14 mouse cellular contexts compared by ENCODE assay signal in genomic region chr2:68321230-68321629, GRCm38 (mm10).
DNase-seq lines count a peak whose midpoint lies in the region; ATAC-seq and TF ChIP-seq lines count a peak whose summit lies in the region.
"Had no signal": no experiment of that assay in that cellular context is flagged by ENCODE, and none has a peak within 500 bp of the region (broad histone marks: within the 10 kb centered on the region; RNA-seq: fewer than 3 reads in every experiment).

No protein-coding gene starts in this region.

- TF ChIP-seq CTCF in midbrain, postnatal 0 days (IDR thresholded peaks at IDR 0.05) = no peak

- H3K27me3 ChIP-seq in heart, embryonic 16.5 days (ENCODE audit: control insufficient read depth, insufficient read depth, low read length) = no peaks in the 10 kb centered on the region
- H3K27me3 ChIP-seq in forebrain, embryonic 15.5 days = no peaks in the 10 kb centered on the region
- no peaks in the 10 kb centered on the region for H3K27me3 ChIP-seq in hindbrain, embryonic 15.5 days
- H3K27me3 ChIP-seq in midbrain, postnatal 0 days (ENCODE audit: insufficient read depth, low read length) = no peaks in the 10 kb centered on the region
- H3K27me3 ChIP-seq: embryonic facial prominence, embryonic 12.5 days; lung, embryonic 15.5 days; megakaryocyte, embryonic 14.5 days; neural tube, embryonic 12.5 days had no signal

- H3K36me3 ChIP-seq in heart, embryonic 16.5 days (ENCODE audit: control insufficient read depth, insufficient read depth) = no peaks in the 10 kb centered on the region; the same call in 1 of the 2 replicates
- H3K36me3 ChIP-seq in forebrain, embryonic 15.5 days = no peaks in the 10 kb centered on the region
- H3K36me3 ChIP-seq in hindbrain, embryonic 15.5 days = no peaks in the 10 kb centered on the region
- no peaks in the 10 kb centered on the region for H3K36me3 ChIP-seq in midbrain, postnatal 0 days (ENCODE audit: insufficient read depth, low read length)
- H3K36me3 ChIP-seq: embryonic facial prominence, embryonic 12.5 days; lung, embryonic 15.5 days; neural tube, embryonic 12.5 days had no signal

- no peak overlapping the region for H3K4me2 ChIP-seq in heart, embryonic 16.5 days (ENCODE audit: low read depth, low read length)
- H3K4me2 ChIP-seq in forebrain, embryonic 15.5 days (replicated peaks) = no peak overlapping the region
- H3K4me2 ChIP-seq in hindbrain, embryonic 15.5 days = peak overlapping the region; percentile 38
- no peak overlapping the region for H3K4me2 ChIP-seq in midbrain, postnatal 0 days (ENCODE audit: low read depth, low read length, poor library complexity, severe bottlenecking)
- H3K4me2 ChIP-seq: embryonic facial prominence, embryonic 12.5 days; lung, embryonic 15.5 days had no signal

- WGBS in heart, embryonic 16.5 days = 83% methylated on average over 5 of the region's 5 CpGs
- 52% methylated on average over 5 of the region's 5 CpGs for WGBS in forebrain, embryonic 15.5 days
- 60% methylated on average over 5 of the region's 5 CpGs for WGBS in hindbrain, embryonic 15.5 days
- 70% methylated on average over 5 of the region's 5 CpGs for WGBS in midbrain, postnatal 0 days

- no peak for ATAC-seq in heart, embryonic 16.5 days (replicated peaks; ENCODE audit: extremely low read depth, insufficient read depth, low FRiP score)
- ATAC-seq in forebrain, embryonic 15.5 days (replicated peaks) = peak; percentile 24; the same call in 1 of the 2 replicates
- ATAC-seq in hindbrain, embryonic 15.5 days (ENCODE audit: low FRiP score, low read depth) = peak; percentile 14; the same call in 1 of the 2 replicates
- ATAC-seq in midbrain, postnatal 0 days (ENCODE audit: low FRiP score) = no peak

- no peak for DNase-seq in heart, adult 9 months (ENCODE audit: low spot score in 2 of 2)
- no peak for DNase-seq in midbrain, postnatal 0 days (ENCODE audit: low spot score)
- no peak for DNase-seq in spleen, postnatal 4 days (ENCODE audit: low spot score in 2 of 2)
- no peak for DNase-seq in lung, adult 18-20 months
- DNase-seq: gastrocnemius, postnatal 25 days; right cerebral cortex, postnatal 14 days; thymus, adult 18-20 months had no signal

- H3K27ac ChIP-seq in heart, embryonic 16.5 days (ENCODE audit: low read length) = 0 out of 2 replicates have a peak overlapping the region, but pooled peaks have one; percentile 7
- peak overlapping the region; percentile 55 for H3K27ac ChIP-seq in forebrain, embryonic 15.5 days (replicated peaks)
- H3K27ac ChIP-seq in hindbrain, embryonic 15.5 days (replicated peaks) = peak overlapping the region; percentile 31
- peak overlapping the region; percentile 47; the same call in 1 of the 2 replicates for H3K27ac ChIP-seq in midbrain, postnatal 0 days (ENCODE audit: low read depth, low read length)
- H3K27ac ChIP-seq: embryonic facial prominence, embryonic 12.5 days; lung, embryonic 15.5 days; neural tube, embryonic 12.5 days had no signal

- H3K4me3 ChIP-seq in heart, embryonic 16.5 days (ENCODE audit: low read length) = no peak overlapping the region
- H3K4me3 ChIP-seq in forebrain, embryonic 15.5 days = no peak overlapping the region
- H3K4me3 ChIP-seq in hindbrain, embryonic 15.5 days = no peak overlapping the region
- no peak overlapping the region for H3K4me3 ChIP-seq in midbrain, postnatal 0 days (ENCODE audit: low read depth, low read length)
- H3K4me3 ChIP-seq: embryonic facial prominence, embryonic 12.5 days; lung, embryonic 15.5 days; megakaryocyte, embryonic 14.5 days; neural tube, embryonic 12.5 days had no signal

- H3K9ac ChIP-seq in heart, embryonic 16.5 days (ENCODE audit: low read length) = no peak overlapping the region
- no peak overlapping the region for H3K9ac ChIP-seq in forebrain, embryonic 15.5 days (replicated peaks)
- no peak overlapping the region for H3K9ac ChIP-seq in hindbrain, embryonic 15.5 days
- no peak overlapping the region for H3K9ac ChIP-seq in midbrain, postnatal 0 days (replicated peaks; ENCODE audit: low read length, poor library complexity, severe bottlenecking)
- H3K9ac ChIP-seq: embryonic facial prominence, embryonic 12.5 days; lung, embryonic 15.5 days; neural tube, embryonic 12.5 days had no signal

- peaks cover 30% of the 10 kb centered on the region for H3K4me1 ChIP-seq in heart, embryonic 16.5 days (ENCODE audit: control insufficient read depth, insufficient read depth, low read length)
- peaks cover 24% of the 10 kb centered on the region for H3K4me1 ChIP-seq in forebrain, embryonic 15.5 days
- peaks cover 29% of the 10 kb centered on the region for H3K4me1 ChIP-seq in hindbrain, embryonic 15.5 days (replicated peaks)
- H3K4me1 ChIP-seq in midbrain, postnatal 0 days (ENCODE audit: insufficient read depth, low read length) = peaks cover 7% of the 10 kb centered on the region; the same call in 1 of the 2 replicates
- H3K4me1 ChIP-seq: megakaryocyte, embryonic 14.5 days had no signal

- no peaks in the 10 kb centered on the region for H3K9me3 ChIP-seq in heart, embryonic 16.5 days (replicated peaks; ENCODE audit: control insufficient read depth, low read length)
- no peaks in the 10 kb centered on the region for H3K9me3 ChIP-seq in forebrain, embryonic 15.5 days
- H3K9me3 ChIP-seq in hindbrain, embryonic 15.5 days = no peaks in the 10 kb centered on the region
- no peaks in the 10 kb centered on the region for H3K9me3 ChIP-seq in midbrain, postnatal 0 days (ENCODE audit: low read length)
- H3K9me3 ChIP-seq: embryonic facial prominence, embryonic 12.5 days; lung, embryonic 15.5 days; neural tube, embryonic 12.5 days had no signal

Comparison
In these comparisons a context has a peak if more than half of its experiments do, and no peak if none do; other contexts are left out.
1. ATAC-seq: peak in forebrain, embryonic 15.5 days (single experiment) and hindbrain, embryonic 15.5 days (single experiment); none in heart, embryonic 16.5 days (single experiment) and midbrain, postnatal 0 days (single experiment).
2. Peak in every context shown above with its lines, with median percentiles within 50 percentile points of each other: H3K27ac ChIP-seq.